Mouse (Mus musculus) kidney, postnatal 25 days (tissue): ENCODE measurements around the gene Ccdc93.

Experiments used
- DNase-seq, 2 experiments: peaks; one replicate each; pipeline ENCODE4 v3.0.0; 2021; ENCODE audit warnings: mixed read lengths in 2 of 2

The Ccdc93 gene

DNA sequence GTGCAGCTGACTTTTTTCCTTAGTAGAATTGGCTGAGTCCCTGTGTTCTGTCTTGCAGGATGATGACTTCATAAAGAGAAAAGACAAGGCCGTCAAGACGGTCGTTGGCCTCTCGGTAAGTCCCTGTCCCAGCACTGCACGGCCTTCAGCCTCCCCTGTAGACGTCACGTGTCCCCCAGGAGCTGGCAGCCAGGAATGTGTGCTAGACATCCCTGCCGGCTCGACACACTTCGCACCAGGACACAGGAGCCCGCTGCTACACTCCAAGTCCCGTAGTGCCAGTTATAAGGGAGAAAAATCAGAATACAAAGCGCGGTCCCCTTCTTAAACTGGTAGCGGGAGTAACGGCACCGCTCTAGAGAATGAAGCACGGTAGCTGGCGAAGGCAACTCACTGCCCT is 17.3 kb downstream of the Ccdc93 start:
- DNase-seq = no peak

DNA sequence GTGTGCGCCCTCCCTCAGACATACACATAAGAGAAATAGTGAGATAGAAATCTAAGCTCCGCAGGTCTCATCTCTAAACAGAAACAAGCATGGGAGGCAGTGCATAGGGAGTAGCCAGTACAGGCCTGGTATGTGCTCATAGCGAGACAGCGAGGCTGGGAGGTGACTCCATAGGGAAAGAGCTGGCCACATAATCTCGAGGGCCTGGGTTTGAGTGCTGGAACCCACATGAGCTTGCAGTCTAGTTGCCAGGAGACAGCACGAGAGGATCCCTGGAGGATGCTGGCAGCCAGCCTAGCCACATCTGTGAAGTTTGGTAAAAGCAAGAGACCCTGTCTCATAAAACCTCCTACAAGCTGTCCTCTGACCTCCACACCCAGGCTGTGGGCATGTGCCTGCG is 20.2 kb downstream of the Ccdc93 start:
- no peak for DNase-seq

GRCm38 (mm10) chr1:121452498-121452897 is 21.6 kb downstream of the Ccdc93 start:
- no peak for DNase-seq

GRCm38 (mm10) chr1:121453053-121453452 is 22.2 kb downstream of the Ccdc93 start:
- DNase-seq = no peak

DNA sequence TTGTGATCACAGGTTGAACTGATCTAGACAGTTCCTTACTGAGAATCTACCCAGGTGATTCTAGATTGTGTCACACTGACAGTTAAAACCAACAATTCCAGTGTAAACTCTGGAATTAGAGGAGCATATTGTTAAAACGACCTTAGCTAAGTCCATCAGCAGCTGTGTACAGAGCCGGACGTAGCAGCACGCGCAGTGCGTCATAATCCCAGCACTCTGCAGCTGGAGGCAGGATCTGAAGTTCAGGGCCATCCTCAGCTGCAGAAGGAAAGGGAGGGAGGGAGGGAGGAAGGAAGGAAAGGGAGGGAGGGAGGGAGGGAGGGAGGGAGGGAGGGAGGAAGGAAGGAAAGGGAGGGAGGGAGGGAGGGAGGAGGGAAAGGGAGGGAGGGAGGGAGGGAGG is 24.1 kb downstream of the Ccdc93 start:
- DNase-seq = no peak

DNA sequence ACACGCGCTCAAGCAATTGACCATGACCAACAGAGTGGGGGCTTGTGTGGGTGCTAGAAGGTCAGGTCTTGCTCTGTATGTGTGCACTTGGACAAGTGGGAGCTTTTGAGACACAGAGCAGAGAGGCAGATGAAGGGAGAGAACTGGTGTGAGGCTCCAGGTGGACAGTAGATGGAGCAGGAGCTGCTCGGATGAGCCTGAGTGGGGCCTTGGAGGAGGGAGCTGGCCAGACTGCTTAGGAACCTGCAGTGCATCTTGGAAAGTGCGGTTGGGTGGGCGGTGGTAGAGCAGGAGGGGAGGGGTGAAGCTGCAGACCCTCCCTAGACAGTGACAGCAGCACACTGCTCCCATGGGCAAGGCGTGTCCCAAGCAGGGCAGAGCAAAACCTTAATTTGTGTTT is 29.2 kb downstream of the Ccdc93 start:
- peak in 1 of 2 experiments; percentile 48 for DNase-seq

GRCm38 (mm10) chr1:121461895-121462294 is 31.0 kb downstream of the Ccdc93 start:
- DNase-seq = no peak

DNA sequence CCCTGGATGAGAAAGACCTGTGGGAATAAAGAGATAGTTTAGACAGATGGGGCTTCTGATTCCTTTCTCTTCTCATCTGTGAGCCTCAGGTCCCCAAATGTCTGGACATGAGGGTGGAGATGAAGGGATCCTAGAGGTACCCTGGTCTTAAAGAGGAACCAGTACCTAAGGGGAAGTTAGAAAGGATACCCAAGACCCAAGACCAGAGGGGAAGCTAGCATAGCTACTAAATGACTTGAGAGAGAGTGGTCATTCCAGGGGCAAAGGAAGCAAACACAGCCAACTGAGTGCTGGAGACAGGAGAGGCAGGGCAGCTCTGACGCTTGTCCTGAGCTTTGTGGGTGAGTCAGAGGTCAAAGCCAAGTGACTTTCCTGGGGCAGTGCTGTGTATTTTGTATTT is 31.8 kb downstream of the Ccdc93 start:
- no peak for DNase-seq

DNA sequence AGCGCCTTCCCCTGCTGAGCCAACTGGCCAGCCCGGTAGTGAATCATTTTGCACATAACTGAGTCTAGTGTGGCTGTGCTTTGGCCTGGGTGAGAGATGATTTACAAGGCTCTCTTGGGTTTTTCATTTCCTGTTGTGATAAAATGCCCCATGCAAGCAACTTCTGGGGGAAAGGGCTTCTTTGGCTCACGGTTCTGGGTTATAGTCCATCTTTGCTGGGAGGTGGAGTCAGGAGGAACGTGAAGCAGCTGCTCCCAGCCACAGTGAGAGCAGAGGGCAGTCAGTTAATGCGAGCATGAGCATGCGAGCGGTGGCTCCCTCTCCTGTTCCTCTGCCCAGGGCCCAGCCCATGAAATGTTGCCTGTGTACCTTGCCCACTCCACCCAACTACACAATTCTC is 33.0 kb downstream of the Ccdc93 start:
- peak; percentile 71 to 89 for DNase-seq

GRCm38 (mm10) chr1:121466276-121466675 is 35.4 kb downstream of the Ccdc93 start:
- DNase-seq = no peak

DNA sequence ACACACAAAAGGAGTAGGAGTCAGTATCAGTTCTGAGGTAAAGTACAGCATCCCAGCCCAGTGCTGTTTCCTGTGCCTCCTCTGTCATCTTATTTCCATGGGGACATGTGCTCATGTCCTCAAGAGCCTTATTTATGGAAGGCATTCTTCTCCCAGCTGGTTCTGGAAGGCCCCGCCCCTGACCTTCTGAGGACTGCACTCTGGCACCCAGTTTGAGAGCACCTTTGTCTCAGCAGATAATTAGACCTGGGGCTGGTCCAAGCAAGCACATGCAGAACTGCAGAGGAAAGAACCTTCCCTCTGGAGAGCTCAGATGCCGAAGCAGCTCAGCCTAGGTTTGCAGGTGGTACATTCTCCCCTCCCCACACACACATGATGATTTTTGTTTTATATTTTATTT is 37.4 kb downstream of the Ccdc93 start:
- DNase-seq = peak; percentile 43 to 45

DNA sequence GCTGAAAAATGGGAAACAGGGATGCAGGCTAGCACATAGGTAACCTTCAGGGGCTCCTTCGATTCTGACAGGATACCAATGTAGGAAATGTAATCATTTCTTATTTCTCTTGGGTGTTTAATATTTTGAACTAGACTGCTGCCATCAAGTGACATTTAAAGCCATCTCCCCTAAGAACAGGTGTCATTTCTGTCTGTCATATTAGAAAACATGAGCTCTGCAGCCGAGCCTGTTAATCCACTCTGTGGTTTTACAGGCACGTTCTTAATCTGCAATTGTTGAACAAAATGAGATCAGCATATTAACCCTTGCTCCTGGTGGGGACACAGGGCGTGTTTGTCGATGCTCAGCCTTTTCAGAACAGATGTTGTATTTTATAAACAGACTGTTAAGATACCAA is 40.7 kb downstream of the Ccdc93 start:
- no peak for DNase-seq

GRCm38 (mm10) chr1:121477716-121478115 is 46.9 kb downstream of the Ccdc93 start:
- DNase-seq = no peak

DNA sequence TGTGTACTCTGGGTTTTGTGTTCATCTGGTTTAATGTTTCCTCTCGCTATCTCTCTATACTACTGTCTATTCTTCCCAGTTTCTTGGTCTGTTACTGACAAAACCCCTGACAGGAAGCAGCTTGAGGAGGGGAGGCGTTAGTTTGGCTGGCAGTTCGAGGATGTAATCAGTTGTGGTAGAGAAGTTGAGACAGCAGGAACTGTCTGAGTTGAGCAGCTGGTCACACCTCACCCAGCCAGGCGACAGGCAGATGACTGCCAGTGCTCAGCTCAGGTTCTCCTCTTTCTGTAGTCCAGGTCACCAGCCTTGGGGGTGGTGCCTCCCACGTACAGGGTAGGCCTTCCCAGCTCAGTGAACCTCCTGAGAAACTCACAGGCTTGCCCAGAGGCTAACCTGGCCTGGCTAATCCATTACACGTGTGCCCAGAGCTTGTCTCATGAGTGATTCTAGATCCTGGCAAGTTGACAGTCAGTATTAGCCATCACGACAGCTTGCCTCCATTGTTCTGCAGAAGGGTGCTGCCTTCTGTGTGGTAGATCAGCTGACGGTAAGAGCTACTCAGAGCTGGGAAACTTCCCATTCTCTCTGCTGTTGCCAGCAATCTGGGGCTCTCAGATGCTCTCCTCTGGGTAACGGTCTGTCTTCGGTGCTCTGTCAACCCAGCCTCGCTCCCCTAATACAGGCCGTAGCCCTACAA is 47.6 kb downstream of the Ccdc93 start:
- DNase-seq = no peak

- no peak for DNase-seq
These were observed 48.6 kb downstream of the Ccdc93 start for GRCm38 (mm10) chr1:121479403-121479802.

DNA sequence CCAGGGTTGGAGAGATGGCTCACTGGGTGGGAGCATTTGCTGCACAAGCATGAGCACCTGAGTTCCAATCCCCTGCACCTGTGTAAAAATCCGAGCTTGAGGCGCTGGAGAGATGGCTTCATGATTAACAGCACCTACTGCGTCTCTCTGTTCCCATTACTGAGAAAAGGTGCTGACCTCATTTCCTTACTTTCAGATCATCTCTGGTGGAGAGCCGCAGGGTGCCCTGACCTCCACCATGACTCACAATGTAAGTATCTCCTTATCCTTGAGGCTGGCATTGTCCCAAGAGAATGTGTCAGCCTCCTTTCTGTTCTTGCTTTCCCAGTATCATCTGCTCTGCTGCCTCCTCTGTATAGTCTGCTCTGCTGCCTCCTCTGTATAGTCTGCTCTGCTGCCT is 52.2 kb downstream of the Ccdc93 start:
- no peak for DNase-seq

- no peak for DNase-seq
These were observed 56.0 kb downstream of the Ccdc93 start for GRCm38 (mm10) chr1:121486803-121487202.

DNA sequence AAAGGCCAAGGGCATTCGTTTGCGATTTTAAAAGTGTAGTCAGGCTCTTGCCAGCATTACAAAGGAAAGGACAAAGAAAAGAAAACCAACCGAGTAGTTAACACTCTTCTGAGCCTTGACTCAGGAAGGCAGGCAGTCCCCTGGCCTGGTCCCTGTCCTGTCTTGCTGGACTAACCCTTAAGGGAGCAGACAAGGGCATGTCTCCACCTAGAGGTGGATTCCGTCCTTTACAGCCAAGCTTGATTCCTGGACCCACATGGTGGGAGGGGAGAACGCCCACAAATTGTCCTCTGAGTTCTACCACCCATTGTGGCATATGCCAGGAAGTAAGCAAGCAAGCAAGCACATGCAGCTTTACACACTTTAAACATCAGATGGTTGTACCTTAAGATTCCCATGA is 59.4 kb downstream of the Ccdc93 start:
- peak in 1 of 2 experiments; percentile 36 for DNase-seq

GRCm38 (mm10) chr1:121497093-121497492 is 66.2 kb downstream of the Ccdc93 start:
- DNase-seq = no peak

GRCm38 (mm10) chr1:121508729-121509128 is 77.9 kb downstream of the Ccdc93 start:
- no peak for DNase-seq

- DNase-seq = no peak
These were observed 79.7 kb downstream of the Ccdc93 start for GRCm38 (mm10) chr1:121510420-121511140.

DNA sequence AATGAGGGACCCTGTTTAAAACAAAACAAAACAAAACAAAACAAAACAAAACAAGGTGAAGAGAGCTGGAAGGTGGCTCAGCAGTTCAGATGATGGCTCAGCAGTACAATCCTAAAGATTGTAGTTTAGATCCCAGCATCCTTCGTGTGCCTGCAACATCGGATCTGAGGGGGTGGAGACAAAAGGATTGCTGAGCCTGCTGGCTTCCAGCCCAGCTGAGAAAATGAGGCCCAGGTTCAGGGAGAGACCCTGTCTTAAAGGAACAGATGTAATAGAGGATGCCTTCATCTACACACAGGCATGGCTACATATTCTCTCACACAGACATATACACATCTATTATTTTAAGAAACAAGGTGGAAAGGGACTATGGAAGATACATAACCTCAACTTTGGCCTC is 80.3 kb downstream of the Ccdc93 start:
- no peak for DNase-seq

GRCm38 (mm10) chr1:121511966-121512365 is 81.1 kb downstream of the Ccdc93 start:
- DNase-seq = no peak

GRCm38 (mm10) chr1:121518609-121519008 is 87.8 kb downstream of the Ccdc93 start:
- DNase-seq = no peak

- DNase-seq = no peak
These were observed 96.2 kb downstream of the Ccdc93 start for GRCm38 (mm10) chr1:121527061-121527460.
